Mouse (Mus musculus) embryonic fibroblast, embryonic 13.5 days (primary cell): ENCODE results near the gene Zfp366. TPM values are rescaled to one million over a fixed set of nuclear protein-coding genes. Genes with fewer than 3 reads are reported as not detected.

ENCODE experiments used
- H3K27ac ChIP-seq: 2 replicates; pipeline ENCODE4 v1.5.1; 2012; ENCODE audit warnings: low read length, control low read depth, inconsistent platforms; ENCODE audit not compliant: insufficient read depth
- H3K4me1 ChIP-seq: 2 replicates; pipeline ENCODE4 v1.6.1; 2011; ENCODE audit warnings: low read length; ENCODE audit not compliant: control insufficient read depth, insufficient read depth
- H3K4me3 ChIP-seq: 2 replicates; pipeline ENCODE4 v1.5.1; 2011; ENCODE audit warnings: mild to moderate bottlenecking, control low read depth, low read length; ENCODE audit not compliant: insufficient read depth
- CTCF ChIP-seq: IDR thresholded peaks from 2 replicates; pipeline ENCODE4 v1.5.1; 2011; ENCODE audit warnings: mild to moderate bottlenecking, control low read depth, low read length, moderate library complexity, borderline replicate concordance; ENCODE audit not compliant: insufficient read depth
- POLR2A ChIP-seq: IDR thresholded peaks from 2 replicates; pipeline ENCODE4 v1.6.1; 2011; ENCODE audit warnings: low read depth, mild to moderate bottlenecking, control low read depth, low read length, moderate library complexity
- polyA plus RNA-seq: library from polyadenylated mRNA; stranded (reverse); fragments of >200 nt; gene quantifications from 2 replicates; pipeline ENCODE4 v1.2.4, GENCODE M21; 2011; ENCODE audit warnings: low read depth; ENCODE audit not compliant: missing spikeins, insufficient read length

Gene Zfp366
- polyA plus RNA-seq, 1 experiment = not detected

GRCm38 (mm10) chr13:99263159-99263783 lies 78.6 kb downstream of the Zfp366 start:
- TF ChIP-seq POLR2A (no peak), CTCF (no peak)

GRCm38 (mm10) chr13:99264483-99264882 lies 79.9 kb downstream of the Zfp366 start:
- Histone ChIP-seq H3K4me3 (no peak overlapping the region), H3K27ac (no peak overlapping the region), H3K4me1 (no peaks in the 10 kb centered on the region)
- TF ChIP-seq CTCF (no peak), POLR2A (no peak)

More at GRCm38 (mm10) chr13:99263159-99263783, 78.6 kb downstream of the Zfp366 start:
- no peak overlapping the region for H3K27ac ChIP-seq
- H3K4me3 ChIP-seq = no peak overlapping the region
- no peaks in the 10 kb centered on the region for H3K4me1 ChIP-seq

DNA sequence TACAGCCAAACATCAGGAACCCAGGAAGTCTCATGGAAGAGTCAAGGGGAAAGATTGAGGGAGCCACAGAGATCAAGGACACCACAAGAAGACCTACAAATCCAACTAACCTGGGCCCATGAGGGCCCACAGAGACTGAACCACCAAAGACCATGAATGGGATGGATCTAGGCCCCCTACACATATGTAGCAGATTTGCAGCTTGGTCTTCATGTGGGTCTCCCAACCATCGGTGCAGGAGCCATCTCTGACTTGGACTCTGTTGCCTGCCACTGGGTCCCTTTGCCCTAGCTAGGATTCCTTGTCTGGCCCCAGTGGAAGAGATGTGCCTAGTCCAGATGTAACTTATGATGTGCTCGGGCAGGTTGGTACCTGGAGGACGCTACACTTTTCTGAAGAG lies 87.4 kb downstream of the Zfp366 start:
- Histone ChIP-seq H3K27ac (no peak overlapping the region), H3K4me1 (no peaks in the 10 kb centered on the region), H3K4me3 (no peak overlapping the region)
- TF ChIP-seq POLR2A = no peak
- no peak for TF ChIP-seq CTCF

- TF ChIP-seq CTCF (no peak), POLR2A (no peak)
- no peak overlapping the region for H3K27ac ChIP-seq
- H3K4me1 ChIP-seq = no peaks in the 10 kb centered on the region
- no peak overlapping the region for H3K4me3 ChIP-seq
Measured at GRCm38 (mm10) chr13:99277521-99277920, 92.9 kb downstream of the Zfp366 start.

DNA sequence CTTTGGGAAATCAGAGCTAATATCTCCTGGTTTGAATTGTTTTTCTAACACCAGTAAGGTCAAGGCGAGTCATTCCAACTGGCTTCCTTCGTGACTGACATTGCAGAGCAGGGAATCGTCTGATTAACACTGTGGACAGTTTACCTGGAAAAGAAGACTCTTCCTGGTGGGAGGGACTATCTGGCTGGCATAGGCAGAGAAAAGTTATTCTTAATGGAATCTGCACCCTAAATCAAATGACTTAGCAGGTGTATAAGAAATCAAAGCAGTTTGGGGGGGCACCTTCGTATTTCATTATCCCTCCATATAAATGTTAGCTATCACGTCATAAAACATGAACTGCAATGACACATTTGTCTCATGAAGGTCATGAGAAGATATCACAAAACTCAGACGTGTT lies 93.9 kb downstream of the Zfp366 start:
- H3K4me3 ChIP-seq = no peak overlapping the region
- no peaks in the 10 kb centered on the region for H3K4me1 ChIP-seq
- TF ChIP-seq CTCF = no peak
- no peak for TF ChIP-seq POLR2A
- H3K27ac ChIP-seq = no peak overlapping the region

GRCm38 (mm10) chr13:99279351-99279750 lies 94.7 kb downstream of the Zfp366 start:
- TF ChIP-seq POLR2A = no peak
- no peak for TF ChIP-seq CTCF
- Histone ChIP-seq H3K4me1 (no peaks in the 10 kb centered on the region), H3K27ac (no peak overlapping the region), H3K4me3 (no peak overlapping the region)

- H3K4me3 ChIP-seq = no peak overlapping the region
- no peaks in the 10 kb centered on the region for H3K4me1 ChIP-seq
- no peak overlapping the region for H3K27ac ChIP-seq
- TF ChIP-seq POLR2A (no peak), CTCF (no peak)
Measured at GRCm38 (mm10) chr13:99282961-99283360, 98.3 kb downstream of the Zfp366 start.

GRCm38 (mm10) chr13:99283916-99284315 lies 99.3 kb downstream of the Zfp366 start:
- H3K4me1 ChIP-seq = no peaks in the 10 kb centered on the region
- no peak for TF ChIP-seq POLR2A
- TF ChIP-seq CTCF = no peak
- no peak overlapping the region for H3K4me3 ChIP-seq
- H3K27ac ChIP-seq = no peak overlapping the region

GRCm38 (mm10) chr13:99284400-99285160 lies 100.0 kb downstream of the Zfp366 start:
- H3K4me3 ChIP-seq = no peak overlapping the region
- TF ChIP-seq CTCF = no peak
- no peak for TF ChIP-seq POLR2A
- no peak overlapping the region for H3K27ac ChIP-seq
- H3K4me1 ChIP-seq = no peaks in the 10 kb centered on the region

- no peak for TF ChIP-seq CTCF
- no peak for TF ChIP-seq POLR2A
- no peak overlapping the region for H3K27ac ChIP-seq
- H3K4me1 ChIP-seq = no peaks in the 10 kb centered on the region
- H3K4me3 ChIP-seq = no peak overlapping the region
Measured at GRCm38 (mm10) chr13:99285241-99285640, 100.6 kb downstream of the Zfp366 start.

DNA sequence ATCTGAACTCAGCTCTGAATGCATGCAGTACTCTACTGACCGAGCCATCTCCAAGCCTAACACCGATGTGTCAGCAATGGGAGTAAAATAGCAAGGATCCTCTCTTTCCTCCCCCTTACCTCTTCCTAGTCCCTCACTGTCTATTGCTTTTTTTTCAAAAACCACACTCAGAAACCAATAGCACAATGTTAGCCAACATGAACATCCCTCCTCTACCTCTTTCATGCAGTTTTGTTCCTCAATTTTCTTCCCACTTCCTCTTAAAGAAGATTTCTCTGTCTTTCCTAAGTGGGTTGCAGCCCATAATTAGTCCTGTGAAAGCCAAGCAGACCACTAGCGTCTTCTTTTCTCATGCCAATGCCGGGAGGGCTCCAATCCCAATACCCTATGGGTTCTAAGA lies 102.6 kb downstream of the Zfp366 start:
- Histone ChIP-seq H3K4me3 (no peak overlapping the region), H3K27ac (no peak overlapping the region), H3K4me1 (no peaks in the 10 kb centered on the region)
- TF ChIP-seq POLR2A (no peak), CTCF (no peak)
